Mouse (Mus musculus): ENCODE data around the gene Gm19935.

GRCm38 (mm10) chr8:90817293-90817692 lies at the start of gene Gm19935:
- TF ChIP-seq CTCF (IDR thresholded peaks at IDR 0.05; ENCODE audit: control insufficient read depth, insufficient read depth, insufficient replicate concordance, low read depth, low read length): no peak
- TF ChIP-seq POLR2A (IDR thresholded peaks at IDR 0.05; ENCODE audit: control insufficient read depth, low read depth, low read length): no peak

All from testis, adult 2 months (tissue).